ENCODE assay signal across 8 mouse cellular contexts in genomic region chr4:138555531-138555930, GRCm38 (mm10).
DNase-seq lines count a peak whose midpoint lies in the region; ATAC-seq and TF ChIP-seq lines count a peak whose summit lies in the region.

No protein-coding gene starts in this region.

- no peak overlapping the region for H3K27ac ChIP-seq in intestine, embryonic 16.5 days (ENCODE audit: low read length)
- H3K27ac ChIP-seq in limb, embryonic 14.5 days (replicated peaks; ENCODE audit: low read depth, low read length): no peak overlapping the region

- DNase-seq in Muller cell, postnatal 12 days (ENCODE audit: inconsistent ontology term): peak; percentile 58
- DNase-seq in embryo, embryonic 10.5 days (ENCODE audit: low spot score): peak; percentile 38
- peak; percentile 68 to 80 for DNase-seq in heart, adult 18-20 months
- no peak for DNase-seq in limb, embryonic 14.5 days (ENCODE audit: low spot score)
- peak; percentile 77 for DNase-seq in right cerebral cortex, adult 18-20 months
- no peak for DNase-seq in cerebellum, postnatal 10 days

- 1% methylated on average over 19 of the region's 19 CpGs for WGBS in intestine, embryonic 16.5 days
- 1% methylated on average over 17 of the region's 19 CpGs for WGBS in limb, embryonic 14.5 days

- H3K27me3 ChIP-seq in intestine, embryonic 16.5 days (replicated peaks; ENCODE audit: control insufficient read depth, insufficient read depth, low read length): peaks cover 6% of the 10 kb centered on the region; the same call in 1 of the 2 replicates
- peaks cover 30% of the 10 kb centered on the region for H3K27me3 ChIP-seq in limb, embryonic 14.5 days (ENCODE audit: control insufficient read depth, insufficient read depth, low read length)

- peak overlapping the region; percentile 30; the same call in 1 of the 2 replicates for H3K9ac ChIP-seq in intestine, embryonic 16.5 days (ENCODE audit: low read depth, low read length)
- H3K9ac ChIP-seq in limb, embryonic 14.5 days (ENCODE audit: low read depth, low read length, severe bottlenecking): no peak overlapping the region

- H3K4me3 ChIP-seq in intestine, embryonic 16.5 days (ENCODE audit: low read length): peak overlapping the region; percentile 30
- H3K4me3 ChIP-seq in limb, embryonic 14.5 days (replicated peaks; ENCODE audit: low read length): 0 out of 2 replicates have a peak overlapping the region, but pooled peaks have one; percentile 11

- H3K4me2 ChIP-seq in intestine, embryonic 16.5 days (ENCODE audit: low read depth, low read length): peak overlapping the region; percentile 57
- peak overlapping the region; percentile 32; the same call in 1 of the 2 replicates for H3K4me2 ChIP-seq in limb, embryonic 14.5 days (replicated peaks; ENCODE audit: low read depth, low read length, severe bottlenecking)

- H3K4me1 ChIP-seq in intestine, embryonic 16.5 days (ENCODE audit: control insufficient read depth, insufficient read depth, low read length): peaks cover 14% of the 10 kb centered on the region
- H3K4me1 ChIP-seq in limb, embryonic 14.5 days (ENCODE audit: control insufficient read depth, insufficient read depth, low read length): 0 out of 2 replicates have a peak, but pooled peaks cover 5% of the 10 kb centered on the region

- ATAC-seq in intestine, embryonic 16.5 days: peak; percentile 82
- no peak for ATAC-seq in limb, embryonic 14.5 days (ENCODE audit: low FRiP score, low read depth)
- no peak for ATAC-seq in cerebellum, adult (ENCODE audit: insufficient number of reproducible peaks, low FRiP score, low TSS enrichment)

- TF ChIP-seq POLR2A in limb, embryonic 14.5 days (IDR thresholded peaks at IDR 0.05; ENCODE audit: borderline replicate concordance, extremely low read depth, insufficient read depth, insufficient read length): no peak

- H3K9me3 ChIP-seq in intestine, embryonic 16.5 days (ENCODE audit: control insufficient read depth, low read length): no peaks in the 10 kb centered on the region
- H3K9me3 ChIP-seq in limb, embryonic 14.5 days (ENCODE audit: control insufficient read depth, low read length): no peaks in the 10 kb centered on the region

- no peaks in the 10 kb centered on the region for H3K36me3 ChIP-seq in intestine, embryonic 16.5 days (ENCODE audit: control insufficient read depth, insufficient read depth, low read length)
- no peaks in the 10 kb centered on the region for H3K36me3 ChIP-seq in limb, embryonic 14.5 days (ENCODE audit: control insufficient read depth, insufficient read depth, low read length)

Comparison
In these comparisons a context has a peak if more than half of its experiments do, and no peak if none do; other contexts are left out.
1. DNase-seq: peak in Muller cell, postnatal 12 days (single experiment), embryo, embryonic 10.5 days (single experiment), heart, adult 18-20 months (2 of 2) and right cerebral cortex, adult 18-20 months (single experiment); none in limb, embryonic 14.5 days (single experiment) and cerebellum, postnatal 10 days (0 of 2).